Mouse (Mus musculus) stomach, embryonic 14.5 days (tissue): ENCODE results near the gene Chmp5. TPM values are rescaled to one million over a fixed set of nuclear protein-coding genes. Genes with fewer than 3 reads are reported as not detected.

Experiments
- ATAC-seq: fragments of 200-750 bp; cut with Nextera tagmentation; 2 replicates; pipeline ENCODE4 v1.8.0; 2017; ENCODE audit warnings: low read depth, moderate TSS enrichment; ENCODE audit not compliant: insufficient number of reproducible peaks, insufficient read depth, low FRiP score
- H3K27ac ChIP-seq: fragments of 300-500 bp; sonication (generic); 2 replicates; pipeline ENCODE4 v1.5.1; 2014; ENCODE audit warnings: mild to moderate bottlenecking, low read length, moderate library complexity, mixed read lengths
- H3K27me3 ChIP-seq: fragments of 300-500 bp; sonication (generic); 2 replicates; pipeline ENCODE4 v1.6.1; 2014; ENCODE audit warnings: low read length, control low read depth, mixed read lengths; ENCODE audit not compliant: control insufficient read depth, insufficient read depth
- H3K36me3 ChIP-seq: fragments of 300-500 bp; sonication (generic); 2 replicates; pipeline ENCODE4 v1.6.1; 2014; ENCODE audit warnings: mild to moderate bottlenecking, control low read depth, low read length, moderate library complexity, mixed read lengths; ENCODE audit not compliant: control insufficient read depth, insufficient read depth
- H3K4me1 ChIP-seq: fragments of 300-500 bp; sonication (generic); 2 replicates; pipeline ENCODE4 v1.6.1; 2014; ENCODE audit warnings: low read length, control low read depth, mixed read lengths; ENCODE audit not compliant: control insufficient read depth, insufficient read depth
- H3K4me2 ChIP-seq: fragments of 300-500 bp; sonication (generic); replicated peaks from 2 replicates; pipeline ENCODE4 v1.6.1; 2014; ENCODE audit warnings: low read depth, low read length, control low read depth
- H3K4me3 ChIP-seq: fragments of 300-500 bp; sonication (generic); 2 replicates; pipeline ENCODE4 v1.5.1; 2014; ENCODE audit warnings: low read depth, low read length, control low read depth
- H3K9ac ChIP-seq: fragments of 300-500 bp; sonication (generic); replicated peaks from 2 replicates; pipeline ENCODE4 v1.6.1; 2014; ENCODE audit warnings: low read depth, mild to moderate bottlenecking, control low read depth, low read length, moderate library complexity, mixed read lengths
- H3K9me3 ChIP-seq: fragments of 300-500 bp; sonication (generic); 2 replicates; pipeline ENCODE4 v1.6.1; 2016; ENCODE audit warnings: low read depth, low read length, control low read depth; ENCODE audit not compliant: control insufficient read depth
- WGBS: fragments of 180-500 bp; shearing (Covaris S2); extraction: QIAGEN DNeasy Blood & Tissue Kit; methylation state at CpG from one replicate; pipeline ENCODE4 v1.1.7; 2014; 5-methylcytosine and 5-hydroxymethylcytosine counted together
- polyA plus RNA-seq: library from polyadenylated mRNA; unstranded; fragments of >200 nt; fragmentation: Nextera tagmentation; extraction: Ambion mirVana; gene quantifications from 2 replicates; pipeline ENCODE4 v1.2.1, GENCODE M21; 2014

Chmp5 gene
- 99.3 and 103 TPM in 2 replicates for polyA plus RNA-seq

DNA sequence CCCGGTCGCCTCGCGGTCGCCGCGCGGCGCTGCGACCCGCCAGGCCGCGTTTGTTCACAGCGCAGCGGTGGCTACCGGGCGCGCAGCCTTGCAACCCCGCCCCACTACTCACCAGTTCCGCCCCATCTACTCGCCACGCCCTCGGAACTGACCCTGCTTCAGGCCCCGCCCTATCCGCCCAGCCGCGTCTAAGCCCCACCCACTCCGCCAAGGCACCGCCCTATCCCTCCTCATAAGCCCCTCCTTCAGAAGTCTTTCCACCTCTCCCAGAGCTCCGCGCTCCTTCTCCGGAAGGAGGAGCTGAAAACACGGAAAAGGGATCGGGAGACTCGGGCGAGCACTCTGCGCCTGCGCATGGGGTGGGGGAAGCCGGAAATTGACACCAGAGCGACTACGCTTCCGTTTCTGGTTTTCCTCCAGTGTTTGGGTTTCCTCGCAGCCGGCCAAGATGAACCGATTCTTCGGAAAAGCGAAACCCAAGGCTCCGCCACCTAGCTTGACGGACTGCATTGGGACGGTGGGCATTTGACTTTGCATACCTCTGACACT is at the start of gene Chmp5, which contains the start of gene Bag1:
Gene Chmp5, plus strand, starts transcription at position 248 of the 549 bp plus-strand sequence.
Gene Bag1, minus strand, starts transcription at position 135 of the 549 bp plus-strand sequence.
- H3K27ac ChIP-seq: peak within 1 kb of the TSS; percentile 85
- H3K9ac ChIP-seq: peak within 1 kb of the TSS; percentile 80
- no peaks in the 10 kb centered on the region for H3K27me3 ChIP-seq
- under 1% methylated on average over 48 of the region's 50 CpGs for WGBS
- H3K4me3 ChIP-seq: peak within 1 kb of the TSS; percentile 92
- peak within 1 kb of the TSS; percentile 85 for H3K4me2 ChIP-seq
- peaks cover 14% of the 10 kb centered on the region for H3K4me1 ChIP-seq
- no peaks in the 10 kb centered on the region for H3K9me3 ChIP-seq
- peak; percentile 98 for ATAC-seq
- peaks cover 30% of the 10 kb centered on the region; the same call in 1 of the 2 replicates for H3K36me3 ChIP-seq

DNA sequence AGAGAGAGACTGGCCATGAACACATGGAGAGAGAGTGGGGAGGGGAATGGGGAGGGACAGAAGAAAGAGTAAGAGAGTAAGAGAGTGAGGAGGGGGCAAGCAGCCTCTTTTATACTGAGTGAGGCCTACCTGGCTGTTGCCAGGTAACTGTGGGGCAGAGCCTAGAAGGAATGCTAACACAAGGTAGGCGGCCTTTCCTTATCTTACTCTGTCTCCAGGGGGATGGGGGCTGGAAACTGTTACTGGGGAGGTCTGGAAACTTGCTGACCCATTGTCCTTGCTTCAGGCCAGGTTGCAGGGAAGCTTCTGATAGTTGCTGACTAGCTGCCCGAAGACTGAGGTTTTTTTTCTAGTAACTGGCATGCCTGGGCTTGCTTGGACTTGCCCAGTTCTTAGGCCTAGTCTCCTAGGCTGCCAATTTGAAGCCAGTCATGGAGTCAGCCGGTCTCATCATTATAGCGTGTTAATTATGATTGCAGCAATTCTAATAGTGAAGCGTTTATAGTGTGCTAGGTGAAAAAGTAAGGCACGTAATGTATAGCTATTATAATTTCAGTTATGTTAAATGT is 49.6 kb upstream of the Chmp5 start:
- Histone ChIP-seq H3K4me2 (no peak overlapping the region), H3K9me3 (no peaks in the 10 kb centered on the region; the same call in 1 of the 2 replicates), H3K4me1 (no peaks in the 10 kb centered on the region), H3K27ac (no peak overlapping the region), H3K27me3 (no peaks in the 10 kb centered on the region), H3K36me3 (no peaks in the 10 kb centered on the region), H3K9ac (no peak overlapping the region), H3K4me3 (no peak overlapping the region)
- peak; percentile 75 for ATAC-seq
- WGBS: 73% methylated on average over 6 of the region's 6 CpGs

DNA sequence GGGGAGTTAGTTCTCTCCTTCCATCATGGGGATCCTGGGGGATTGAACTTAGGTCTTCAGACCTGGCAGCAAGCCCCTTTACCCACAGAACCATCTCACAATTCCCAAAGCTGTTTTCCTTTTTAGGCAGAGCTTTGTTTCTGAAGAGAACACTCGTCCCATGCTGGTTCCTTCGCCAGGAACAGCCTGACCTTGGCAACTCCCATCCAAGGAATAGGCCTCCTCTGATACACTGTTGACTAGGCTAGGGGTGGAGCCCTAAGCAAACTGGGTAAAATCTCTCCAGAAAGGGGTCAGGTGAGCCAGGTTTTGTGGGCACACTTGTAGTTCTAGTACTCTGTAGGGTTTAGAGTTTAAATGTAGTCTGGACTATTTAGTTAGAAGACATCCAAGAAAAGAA is 48.9 kb upstream of the Chmp5 start:
- Histone ChIP-seq H3K27ac (no peak overlapping the region), H3K9ac (no peak overlapping the region), H3K36me3 (no peaks in the 10 kb centered on the region), H3K4me2 (no peak overlapping the region), H3K4me3 (no peak overlapping the region), H3K4me1 (no peaks in the 10 kb centered on the region), H3K9me3 (no peaks in the 10 kb centered on the region; the same call in 1 of the 2 replicates), H3K27me3 (no peaks in the 10 kb centered on the region)
- ATAC-seq: no peak
- WGBS: 65% methylated on average over 2 of the region's 2 CpGs

DNA sequence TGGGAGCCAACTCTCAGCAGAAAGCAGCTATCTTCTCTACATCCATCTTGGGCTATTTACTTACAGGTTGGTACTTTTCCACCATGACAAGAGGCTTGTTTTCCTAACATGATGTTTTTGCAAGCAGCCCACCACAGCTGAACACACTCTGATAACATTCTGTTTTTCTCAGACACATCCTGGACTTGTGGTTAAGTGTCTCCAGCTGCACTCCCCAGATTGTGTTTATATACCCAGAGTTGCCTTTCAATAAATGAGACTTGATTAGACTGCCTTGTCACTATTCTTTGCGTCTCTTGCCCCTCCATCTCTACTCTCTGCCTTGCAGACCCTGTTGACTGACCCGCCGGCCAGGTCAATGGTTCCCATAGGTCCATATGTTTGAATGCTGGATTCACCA is 48.1 kb upstream of the Chmp5 start:
- H3K4me1 ChIP-seq: no peaks in the 10 kb centered on the region
- ATAC-seq: no peak
- H3K9ac ChIP-seq: no peak overlapping the region
- H3K4me2 ChIP-seq: no peak overlapping the region
- H3K36me3 ChIP-seq: no peaks in the 10 kb centered on the region
- H3K9me3 ChIP-seq: no peaks in the 10 kb centered on the region; the same call in 1 of the 2 replicates
- H3K27ac ChIP-seq: no peak overlapping the region
- no peak overlapping the region for H3K4me3 ChIP-seq
- no peaks in the 10 kb centered on the region for H3K27me3 ChIP-seq
- 90% methylated on average over 3 of the region's 3 CpGs for WGBS

DNA sequence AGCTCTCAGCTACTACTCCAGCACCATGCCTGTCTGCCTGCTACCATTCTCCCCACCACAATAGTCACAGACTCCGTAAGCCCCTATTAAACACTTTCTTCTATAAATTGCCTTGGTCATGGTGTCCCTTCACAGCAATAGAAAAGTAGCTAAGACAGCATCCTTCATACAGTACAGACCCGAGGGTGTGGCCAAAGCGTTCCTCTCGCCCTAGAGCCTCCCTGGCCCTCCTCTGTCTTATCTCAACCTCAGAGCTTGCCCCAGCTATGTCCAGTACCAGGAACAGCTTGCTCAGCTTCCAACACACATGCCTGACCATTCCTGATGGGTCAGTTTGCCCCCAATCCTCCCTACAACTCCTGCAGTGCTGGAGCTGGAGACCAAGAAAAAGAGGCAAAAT is 47.6 kb upstream of the Chmp5 start:
- H3K4me2 ChIP-seq: no peak overlapping the region
- no peaks in the 10 kb centered on the region for H3K4me1 ChIP-seq
- H3K36me3 ChIP-seq: no peaks in the 10 kb centered on the region
- WGBS: 90% methylated on average over 4 of the region's 4 CpGs
- H3K27ac ChIP-seq: no peak overlapping the region
- no peaks in the 10 kb centered on the region for H3K27me3 ChIP-seq
- ATAC-seq: no peak
- no peak overlapping the region for H3K9ac ChIP-seq
- no peak overlapping the region for H3K4me3 ChIP-seq
- no peaks in the 10 kb centered on the region; the same call in 1 of the 2 replicates for H3K9me3 ChIP-seq

DNA sequence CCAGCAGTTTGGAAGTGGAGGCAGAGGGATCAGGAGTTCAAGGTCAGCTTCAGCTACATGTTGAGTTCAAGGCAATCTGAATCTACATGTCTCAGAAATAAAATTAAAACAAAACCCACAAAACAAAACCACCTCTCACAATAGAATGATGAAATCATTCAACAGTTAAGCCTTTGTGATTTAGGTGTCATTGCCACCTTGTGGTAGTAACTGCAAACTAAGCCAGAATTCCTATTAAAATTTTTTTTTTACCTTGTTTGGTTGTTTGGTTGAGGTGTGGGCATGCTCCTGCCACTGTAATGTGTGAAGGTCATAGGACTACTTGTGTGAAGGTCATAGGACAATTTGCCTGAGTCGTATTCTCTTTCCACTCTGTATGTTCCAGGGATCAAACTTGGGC is 41.9 kb upstream of the Chmp5 start:
- H3K4me3 ChIP-seq: no peak overlapping the region
- H3K27me3 ChIP-seq: no peaks in the 10 kb centered on the region
- H3K36me3 ChIP-seq: no peaks in the 10 kb centered on the region
- H3K27ac ChIP-seq: no peak overlapping the region
- no peak for ATAC-seq
- no peak overlapping the region for H3K4me2 ChIP-seq
- 35% methylated on average over 1 of the region's 1 CpGs for WGBS
- H3K9ac ChIP-seq: no peak overlapping the region
- no peaks in the 10 kb centered on the region for H3K4me1 ChIP-seq
- H3K9me3 ChIP-seq: no peaks in the 10 kb centered on the region

DNA sequence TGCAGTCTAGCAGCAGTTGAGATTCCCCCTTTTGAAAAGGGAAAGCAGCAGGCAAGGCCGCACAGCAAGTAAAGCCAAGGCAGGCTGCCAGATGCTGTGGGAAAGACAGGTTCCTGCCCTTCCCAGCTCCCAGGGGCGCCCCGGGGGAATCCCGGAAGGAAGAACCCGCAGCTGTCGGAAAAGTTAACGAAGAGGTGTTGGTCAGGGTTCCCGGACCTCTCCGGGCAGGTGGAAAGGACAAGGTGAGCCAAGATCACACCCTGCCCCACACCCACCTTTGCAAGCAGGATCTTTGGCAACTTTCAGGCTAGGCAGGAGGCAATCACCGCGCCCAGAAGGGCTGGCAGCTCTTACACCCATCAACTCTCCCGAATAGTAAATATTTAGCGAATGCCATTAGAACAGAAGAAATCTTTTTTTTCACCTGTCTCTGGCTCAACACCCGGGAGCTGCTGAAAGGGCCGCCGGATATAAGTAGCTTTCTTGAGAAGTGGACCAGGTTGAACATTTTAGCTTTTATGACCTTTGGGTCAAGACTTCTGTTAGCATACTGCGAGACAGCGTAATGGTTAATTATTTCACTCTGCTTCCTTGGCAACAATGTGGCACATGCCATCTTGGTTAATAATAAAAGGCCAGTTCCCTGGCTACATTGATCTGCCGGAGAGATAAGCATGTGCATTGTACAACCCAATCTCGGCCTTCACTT is 39.8 kb upstream of the Chmp5 start:
- H3K27ac ChIP-seq: peak overlapping the region; percentile 80; the same call in 1 of the 2 replicates
- H3K9ac ChIP-seq: 0 out of 2 replicates have a peak overlapping the region, but pooled peaks have one; percentile 11
- no peaks in the 10 kb centered on the region for H3K9me3 ChIP-seq
- H3K36me3 ChIP-seq: no peaks in the 10 kb centered on the region
- H3K4me1 ChIP-seq: no peaks in the 10 kb centered on the region
- no peaks in the 10 kb centered on the region for H3K27me3 ChIP-seq
- 25% methylated on average over 20 of the region's 20 CpGs for WGBS
- peak overlapping the region; percentile 1; the same call in 1 of the 2 replicates for H3K4me2 ChIP-seq
- peak; percentile 76 for ATAC-seq
- H3K4me3 ChIP-seq: no peak overlapping the region

DNA sequence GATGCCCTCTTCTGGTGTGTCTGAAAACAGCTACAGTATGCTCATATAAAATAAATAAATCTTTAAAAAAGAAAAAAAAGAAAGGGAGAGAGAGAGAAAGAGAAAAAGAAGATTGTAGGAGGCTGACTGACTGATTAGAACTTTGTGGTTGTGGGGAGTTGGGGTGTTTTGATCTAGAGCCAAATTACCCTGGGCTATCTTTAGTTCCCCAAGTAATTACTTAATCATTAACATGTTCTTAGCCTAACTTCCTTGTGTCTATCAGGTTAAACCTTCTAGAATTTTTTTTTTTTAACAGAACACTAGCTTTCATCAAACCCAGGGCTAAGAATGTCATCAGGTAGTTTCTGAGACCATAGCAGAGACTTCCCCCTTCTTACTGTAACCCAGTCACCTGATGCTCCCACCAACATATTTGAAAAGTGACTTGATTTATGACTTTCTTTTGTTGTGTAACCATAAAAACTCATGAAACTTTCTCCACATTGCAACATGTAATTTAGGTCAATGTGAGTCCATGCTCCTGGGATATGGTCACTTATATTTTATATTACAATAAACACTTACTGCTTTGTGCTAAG is 33.8 kb upstream of the Chmp5 start:
- H3K36me3 ChIP-seq: no peaks in the 10 kb centered on the region
- no peaks in the 10 kb centered on the region for H3K9me3 ChIP-seq
- H3K4me3 ChIP-seq: no peak overlapping the region
- no peaks in the 10 kb centered on the region for H3K27me3 ChIP-seq
- H3K9ac ChIP-seq: no peak overlapping the region
- no peak overlapping the region for H3K4me2 ChIP-seq
- no peaks in the 10 kb centered on the region for H3K4me1 ChIP-seq
- ATAC-seq: no peak
- no peak overlapping the region for H3K27ac ChIP-seq
